Mouse (Mus musculus) left cerebral cortex, adult 9 months (tissue): ENCODE measurements around the gene Vasp.

Experiments used
- DNase-seq, 2 experiments: peaks; one replicate each; pipeline ENCODE4 v3.0.0; 2022; ENCODE audit warnings: low spot score in 2 of 2

Vasp gene

DNA sequence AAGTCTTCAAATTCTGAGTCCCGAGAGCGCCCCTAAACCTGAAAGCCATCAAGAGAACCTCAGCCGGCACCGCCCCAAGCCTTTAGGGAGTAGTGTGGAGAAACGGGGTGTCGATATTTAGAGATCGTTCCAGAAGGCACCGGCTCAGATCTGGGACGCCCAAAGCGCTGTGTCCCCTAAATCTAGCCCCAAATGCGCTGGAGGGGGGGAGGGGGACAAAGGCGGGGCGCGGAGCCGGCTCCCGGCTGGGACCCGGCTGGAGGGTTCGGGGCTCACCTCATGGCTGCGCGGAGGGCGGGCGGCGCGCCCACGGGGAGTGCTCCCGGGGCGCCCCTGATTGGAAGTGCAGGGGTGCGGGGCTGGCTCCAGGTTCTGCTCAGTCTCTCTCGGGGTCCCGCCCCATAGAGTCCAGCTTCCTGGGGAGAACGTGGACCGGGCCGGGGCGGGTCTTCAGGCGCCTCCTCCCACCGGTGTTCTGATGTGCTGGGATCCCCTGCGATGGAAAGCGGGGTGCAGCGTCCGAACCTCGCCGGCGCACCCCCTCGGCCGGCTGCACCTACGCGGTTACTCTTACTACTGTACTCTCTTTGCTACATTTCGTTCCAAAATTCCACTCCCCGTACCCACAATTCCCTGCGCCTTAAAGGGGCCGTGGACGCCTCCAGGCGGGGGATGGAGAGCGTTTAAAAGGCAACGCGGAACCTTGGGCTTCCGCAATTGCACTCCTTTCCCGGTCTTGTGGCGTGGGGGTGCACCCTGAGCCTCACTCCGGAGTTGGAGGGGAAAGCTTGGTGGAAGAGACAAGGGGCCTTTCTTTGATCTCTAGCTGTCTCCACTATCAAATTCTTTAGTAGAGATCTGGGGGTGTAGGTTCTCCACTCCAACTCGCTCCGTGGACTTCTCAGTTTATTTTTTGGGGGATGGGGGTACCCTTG, at the start of gene Vasp:
Gene Vasp, minus strand, starts transcription at position 580 of the 935 bp plus-strand sequence.
- DNase-seq = peak in 1 of 2 experiments; percentile 86

DNA sequence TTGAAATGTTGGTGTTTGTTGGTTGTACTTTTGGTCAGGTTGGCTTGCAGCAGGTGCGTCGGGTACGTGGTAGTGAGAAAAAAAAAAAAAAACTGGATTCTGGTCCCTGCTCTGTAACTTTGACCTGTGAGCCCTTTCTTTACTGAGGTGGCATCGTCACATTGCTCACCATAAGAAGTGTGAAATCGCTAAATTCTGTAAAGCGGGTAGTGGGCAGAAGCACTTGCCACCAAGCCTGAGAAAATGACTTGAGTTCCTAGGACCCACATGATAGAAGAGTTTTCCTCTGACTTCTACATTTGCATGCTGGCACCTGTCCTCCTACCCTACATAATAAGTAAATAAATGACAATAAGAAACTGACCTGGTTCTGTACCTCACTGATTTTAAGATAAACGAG, 49.0 kb upstream of the Vasp start:
- DNase-seq = no peak

DNA sequence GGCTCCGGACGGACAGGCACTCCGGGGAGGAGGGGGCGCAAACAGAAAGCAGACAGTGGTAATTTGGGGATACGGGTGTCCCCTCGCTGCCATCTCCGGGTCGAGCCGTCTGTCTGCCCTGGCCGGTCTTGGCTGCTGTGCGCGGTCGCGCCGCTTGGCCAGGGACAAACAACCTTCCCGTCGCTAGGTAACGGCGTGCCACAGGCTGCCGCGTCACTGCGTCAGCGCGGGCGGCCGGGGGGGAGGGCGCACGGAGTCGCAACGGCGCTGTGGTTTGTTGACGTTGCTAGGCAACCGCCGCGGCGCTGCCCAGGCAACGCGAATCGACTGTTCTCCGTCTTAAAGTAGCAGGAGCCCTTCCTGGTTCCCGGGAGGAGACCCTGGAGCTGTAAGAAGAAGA, 48.3 kb upstream of the Vasp start:
- DNase-seq = peak; percentile 83 to 94

DNA sequence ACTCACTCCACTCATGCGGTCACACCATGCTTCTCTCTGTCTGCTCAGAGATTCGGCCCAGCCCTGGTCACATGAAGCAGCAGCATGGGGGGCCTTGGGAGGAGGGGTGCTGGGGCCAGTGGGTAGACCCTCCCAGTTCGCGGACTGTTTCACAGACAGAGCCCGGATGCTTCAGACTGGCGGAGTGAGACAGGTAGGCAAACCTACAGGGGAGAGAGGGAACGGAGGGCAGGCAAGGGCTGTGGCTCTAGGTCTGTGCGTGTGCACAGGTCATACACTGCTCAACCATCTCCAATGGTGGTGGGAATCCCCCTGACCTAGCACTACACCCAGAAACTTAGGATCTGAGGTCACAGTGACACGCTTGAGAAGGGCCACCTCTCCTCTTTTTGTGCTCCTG, 47.8 kb upstream of the Vasp start:
- no peak for DNase-seq

DNA sequence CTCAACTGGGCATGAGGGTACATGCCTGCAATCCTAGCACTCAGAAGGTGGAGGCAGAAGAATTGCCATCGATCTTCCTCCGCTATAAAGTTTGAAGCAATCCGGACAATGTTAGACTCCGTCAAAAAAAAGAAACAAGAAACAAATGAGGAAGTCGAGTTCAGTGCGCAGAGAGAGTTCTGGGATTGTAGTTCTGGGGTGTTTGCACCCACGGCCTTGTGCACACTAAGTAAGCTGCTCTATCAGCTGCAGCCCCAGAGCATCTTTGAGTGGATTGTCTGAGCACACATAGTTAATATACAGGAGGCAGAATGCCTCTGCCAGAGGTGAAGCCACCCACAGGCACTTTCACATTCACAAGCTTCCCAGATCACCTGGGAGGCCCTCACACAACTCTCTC, 47.1 kb upstream of the Vasp start:
- no peak for DNase-seq

DNA sequence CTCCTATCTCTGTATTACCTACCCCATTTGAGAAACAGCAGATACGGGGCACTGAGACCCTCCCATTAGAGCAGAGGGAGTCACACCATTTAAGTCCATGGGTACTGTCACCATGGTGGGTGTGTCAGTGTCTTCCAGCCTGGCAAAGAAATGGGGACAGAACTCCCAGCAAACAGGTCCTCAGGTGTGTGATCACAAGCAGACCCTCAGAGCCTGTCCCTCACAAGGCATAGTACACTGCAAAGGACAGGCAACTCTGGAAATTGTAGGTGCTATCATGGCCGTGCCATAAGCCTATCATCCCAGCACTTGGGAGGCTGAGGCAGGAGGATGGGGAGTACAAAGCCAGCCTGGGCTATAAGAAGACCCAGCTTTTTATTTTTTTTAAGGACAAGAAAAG, 46.6 kb upstream of the Vasp start:
- DNase-seq = no peak

DNA sequence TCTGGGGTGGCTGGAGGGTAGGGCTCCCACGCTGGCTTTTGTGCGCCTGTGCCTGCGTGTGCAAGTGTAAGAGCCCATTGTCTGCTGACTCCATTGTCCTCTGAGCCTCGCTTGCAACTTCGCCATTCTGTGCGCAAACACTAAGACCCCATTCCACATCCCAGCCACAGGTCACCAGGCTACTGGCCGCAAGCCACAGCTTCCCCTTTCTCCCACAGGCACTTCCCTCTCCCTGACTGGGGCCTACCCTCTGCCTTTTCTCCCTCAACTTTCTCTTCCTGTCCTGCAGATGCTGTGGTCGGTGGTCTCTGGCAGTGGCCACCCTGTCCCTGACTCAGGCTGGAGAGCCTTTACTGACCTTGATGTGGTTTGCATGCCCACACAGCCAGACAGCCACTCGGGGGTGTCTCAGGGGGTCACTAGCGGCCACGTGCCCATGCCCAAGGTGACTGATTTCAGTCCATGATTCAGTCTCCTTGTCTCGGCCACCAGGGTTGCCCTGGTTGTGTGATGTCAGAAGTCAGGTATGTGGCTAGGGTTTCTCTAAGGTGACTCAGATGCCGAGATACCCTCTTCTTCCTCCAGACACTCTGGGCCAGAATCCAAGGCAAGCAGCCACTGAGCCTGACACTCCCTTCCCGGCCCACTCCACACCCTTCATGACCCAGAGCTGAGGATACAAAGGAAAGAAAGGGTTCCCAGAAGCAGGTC, 45.0 kb upstream of the Vasp start:
- DNase-seq = no peak

DNA sequence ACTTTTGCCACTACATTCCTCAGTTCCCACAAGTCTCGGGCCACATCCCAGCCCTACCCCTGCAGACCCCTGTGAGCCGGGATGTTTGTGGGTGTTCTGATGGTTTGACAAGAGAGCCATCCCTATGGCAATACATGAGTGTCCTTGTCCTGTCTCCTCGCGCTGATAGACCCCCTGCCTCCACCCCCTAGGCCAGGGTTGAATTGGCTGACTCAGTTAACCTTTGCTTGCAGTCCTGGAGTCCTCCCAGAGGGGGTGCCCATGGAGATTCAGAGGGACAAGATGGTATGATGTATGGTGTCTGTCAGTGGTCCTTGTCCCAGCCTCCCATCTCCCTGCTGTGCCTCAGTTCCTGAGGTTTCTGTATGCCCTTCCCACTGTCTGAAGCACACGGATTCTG, 42.4 kb upstream of the Vasp start:
- no peak for DNase-seq

DNA sequence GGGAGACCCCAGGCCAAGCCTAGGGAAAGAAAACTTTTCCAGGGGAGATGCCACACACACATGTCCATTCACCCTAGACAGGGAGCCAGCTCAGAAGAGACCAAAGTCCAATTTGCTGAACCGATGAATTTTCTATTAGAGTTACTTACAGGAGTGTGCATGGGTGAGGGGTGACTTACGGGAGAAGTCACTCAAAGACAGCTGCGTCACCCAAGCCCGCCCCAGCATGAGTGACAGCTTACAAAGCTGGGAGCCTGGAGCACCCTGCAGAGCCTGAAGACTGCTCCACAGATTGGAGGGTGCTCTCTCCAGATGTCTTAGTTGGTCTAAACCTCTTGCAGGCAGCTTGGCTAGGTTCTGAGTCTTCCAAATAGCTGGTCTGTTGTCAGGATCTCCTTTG, 40.4 kb upstream of the Vasp start:
- DNase-seq = no peak

DNA sequence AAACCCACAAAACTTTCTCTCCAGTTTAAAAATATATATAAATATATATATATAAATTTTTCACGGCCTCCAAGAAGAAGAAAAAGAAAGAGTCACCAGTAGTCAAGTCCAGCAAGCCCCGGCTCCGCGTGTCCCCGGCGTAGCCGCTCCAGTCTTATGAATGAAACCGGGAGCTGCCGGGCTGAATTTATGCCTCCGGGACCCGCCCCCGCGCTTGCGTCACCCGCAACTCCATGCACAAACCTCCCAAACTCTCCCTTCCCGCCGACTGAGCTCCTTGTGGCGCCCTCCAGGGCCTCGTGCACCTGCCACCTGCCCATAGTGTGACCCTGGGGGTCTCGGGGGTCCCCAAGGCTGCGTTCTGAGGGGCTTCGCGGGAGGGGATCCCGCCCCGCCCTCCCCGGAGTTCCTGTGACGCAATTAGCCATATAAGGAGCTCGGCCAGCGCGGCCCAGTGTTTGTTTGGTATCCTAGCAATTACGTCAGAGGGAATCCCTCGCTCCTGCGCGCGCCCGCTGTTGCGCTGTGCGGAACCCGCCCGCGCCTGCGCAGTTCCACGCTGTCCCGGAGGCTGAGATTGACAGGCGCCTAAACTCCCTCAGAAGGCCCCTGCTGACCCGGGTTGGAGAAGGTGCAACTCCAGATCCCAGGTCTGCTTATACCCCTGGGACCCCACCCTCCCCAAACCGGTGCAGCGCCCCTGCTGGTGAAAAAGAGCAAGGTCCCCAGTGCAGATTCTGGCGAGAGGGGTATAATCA, 38.4 kb upstream of the Vasp start, which contains the start of gene Fosb:
Gene Fosb, minus strand, starts transcription at position 168 of the 758 bp plus-strand sequence.
- peak; percentile 88 to 96 for DNase-seq

DNA sequence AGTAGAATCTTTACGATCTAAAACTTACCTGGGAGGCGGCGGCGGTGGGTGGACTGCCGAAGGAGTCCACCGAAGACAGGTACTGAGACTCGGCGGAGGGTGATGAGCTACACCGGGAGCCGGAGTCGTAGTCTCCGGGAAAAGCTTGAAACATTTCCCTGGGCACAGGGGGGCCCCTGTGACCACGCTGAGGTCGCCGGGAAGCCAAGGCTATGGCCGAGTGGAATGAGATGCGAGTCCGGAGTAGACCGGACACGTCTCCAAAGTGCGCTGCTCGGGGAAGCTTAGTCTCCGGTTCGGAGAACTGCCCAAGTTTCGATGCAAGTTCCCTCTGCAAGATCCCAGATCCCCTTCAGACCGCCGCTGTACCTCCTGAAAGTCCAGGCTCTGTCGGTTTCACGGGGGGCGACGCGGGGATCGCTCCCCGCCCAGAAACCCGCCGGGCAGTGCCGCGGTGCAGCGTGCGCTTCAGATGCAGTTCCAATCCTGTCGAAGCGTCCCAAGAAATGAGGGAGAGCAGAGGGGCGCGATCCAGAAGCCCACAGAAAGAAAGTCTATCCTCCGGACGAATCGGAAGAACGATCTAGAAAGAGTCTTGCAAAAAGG, 37.8 kb upstream of the Vasp start:
- DNase-seq = no peak

DNA sequence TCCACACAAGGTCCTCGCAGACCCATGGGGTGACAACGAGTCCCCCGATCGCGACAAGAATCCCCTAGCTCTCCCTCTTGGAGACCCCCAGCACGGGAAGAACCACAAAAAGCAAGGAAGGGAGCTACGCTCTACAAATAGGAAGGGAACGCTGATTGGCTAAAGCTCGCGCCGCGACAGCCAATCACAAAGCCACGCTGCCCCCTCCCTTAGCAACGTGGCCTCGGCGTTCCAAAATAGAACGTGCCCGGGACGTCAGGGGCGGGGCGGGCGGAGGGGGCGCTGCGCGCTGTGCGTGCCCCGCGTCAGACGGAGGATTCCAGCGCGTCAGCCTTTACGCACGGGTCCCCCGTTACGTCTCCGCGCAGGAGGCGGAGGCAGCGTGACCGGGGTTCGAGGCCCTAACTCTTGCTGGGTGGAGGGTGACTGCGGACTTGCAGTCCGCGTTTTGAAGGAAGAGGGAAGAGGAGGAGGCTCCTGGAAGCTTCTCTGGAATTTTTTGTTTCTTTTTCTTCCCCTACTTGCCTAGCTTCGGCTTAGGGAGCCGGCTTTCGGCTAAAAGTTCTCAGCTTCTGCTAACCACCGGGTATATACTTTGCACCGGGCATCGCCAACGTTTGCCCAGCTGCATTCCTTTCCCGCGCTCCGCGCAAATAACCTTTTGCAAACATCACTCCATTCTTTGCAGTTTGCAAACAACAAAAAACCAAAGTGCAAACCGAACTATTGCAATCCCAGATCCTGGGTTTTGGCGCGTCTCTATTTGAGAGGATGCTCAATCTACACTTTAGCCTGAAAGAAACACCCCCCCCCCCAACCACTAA, 37.0 kb upstream of the Vasp start:
- DNase-seq = peak; percentile 91 to 96

DNA sequence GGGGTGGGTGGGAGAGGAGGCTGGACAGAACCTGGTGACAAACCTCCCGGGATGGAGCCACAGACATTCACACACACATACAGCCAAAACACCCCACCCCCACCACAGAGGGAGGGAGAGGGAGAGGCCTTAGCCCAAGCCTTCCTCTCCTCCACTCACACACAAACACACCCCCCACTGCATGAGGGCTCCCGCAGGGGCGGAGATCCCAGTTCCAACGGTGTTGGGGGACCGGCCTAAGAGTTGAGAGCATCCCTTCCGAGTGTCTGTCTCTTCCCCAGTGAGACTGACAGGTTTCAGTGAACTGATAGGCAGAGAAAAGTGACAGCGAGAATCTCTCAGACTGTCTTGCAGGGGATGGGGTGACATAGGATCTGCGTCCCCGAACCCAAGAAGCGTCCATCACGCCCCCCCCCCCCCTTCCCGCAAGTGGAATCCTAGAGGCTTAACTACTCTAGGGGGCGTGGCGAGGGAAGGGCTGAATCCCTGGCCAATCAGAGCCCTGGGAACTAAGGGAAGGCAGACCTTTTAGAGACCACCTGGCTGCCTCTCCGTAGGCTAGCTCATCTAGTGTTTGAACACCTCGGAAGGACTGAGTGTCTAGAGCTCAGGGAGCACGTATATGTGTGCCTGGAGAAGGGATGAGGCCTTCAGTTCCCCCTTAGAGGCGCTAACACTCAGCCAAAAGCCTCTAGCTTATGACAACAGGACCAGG, 36.3 kb upstream of the Vasp start:
- peak; percentile 72 to 82 for DNase-seq

DNA sequence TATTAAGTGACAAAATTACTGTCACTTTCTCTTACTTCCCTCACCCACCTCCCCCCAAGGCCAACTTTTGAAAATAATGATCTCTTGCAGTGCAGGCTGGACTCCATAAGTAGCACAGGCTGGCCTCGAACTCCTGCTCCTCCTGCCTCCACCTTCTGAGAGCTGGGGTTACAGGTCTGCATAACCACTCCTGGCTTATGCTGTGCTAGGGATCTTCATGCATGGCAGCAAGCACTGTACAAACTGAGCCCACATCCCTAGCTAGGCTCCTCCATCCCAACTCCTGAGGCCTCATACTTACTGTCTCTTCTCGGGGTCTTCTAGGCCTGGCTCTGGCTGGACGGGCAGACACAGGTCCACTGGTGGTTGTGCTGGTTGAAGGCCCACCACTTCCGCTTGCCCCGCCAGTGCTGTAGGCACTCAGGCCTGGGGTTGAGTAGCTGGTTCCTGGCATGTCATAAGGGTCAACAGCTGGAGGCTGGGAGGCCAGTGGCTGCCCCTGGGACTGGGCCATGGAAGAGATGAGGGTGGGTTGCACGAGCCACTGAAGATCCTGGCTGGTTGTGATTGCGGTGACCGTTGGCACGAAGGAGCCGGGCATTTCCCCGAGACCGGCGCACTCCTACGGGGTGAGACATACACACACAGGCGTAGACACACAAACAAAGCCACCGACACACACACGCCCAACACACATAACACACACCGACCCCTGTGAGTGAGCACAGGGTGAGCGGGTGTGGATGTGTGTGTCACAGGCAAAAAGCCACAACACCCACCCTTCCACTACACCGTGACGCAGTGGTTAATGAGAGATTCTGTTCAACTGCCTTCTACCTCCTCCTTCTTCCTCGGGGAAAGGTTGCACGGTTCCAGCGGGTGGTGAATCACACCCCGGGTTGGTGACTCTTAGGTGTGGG, 35.5 kb upstream of the Vasp start:
- DNase-seq = no peak

DNA sequence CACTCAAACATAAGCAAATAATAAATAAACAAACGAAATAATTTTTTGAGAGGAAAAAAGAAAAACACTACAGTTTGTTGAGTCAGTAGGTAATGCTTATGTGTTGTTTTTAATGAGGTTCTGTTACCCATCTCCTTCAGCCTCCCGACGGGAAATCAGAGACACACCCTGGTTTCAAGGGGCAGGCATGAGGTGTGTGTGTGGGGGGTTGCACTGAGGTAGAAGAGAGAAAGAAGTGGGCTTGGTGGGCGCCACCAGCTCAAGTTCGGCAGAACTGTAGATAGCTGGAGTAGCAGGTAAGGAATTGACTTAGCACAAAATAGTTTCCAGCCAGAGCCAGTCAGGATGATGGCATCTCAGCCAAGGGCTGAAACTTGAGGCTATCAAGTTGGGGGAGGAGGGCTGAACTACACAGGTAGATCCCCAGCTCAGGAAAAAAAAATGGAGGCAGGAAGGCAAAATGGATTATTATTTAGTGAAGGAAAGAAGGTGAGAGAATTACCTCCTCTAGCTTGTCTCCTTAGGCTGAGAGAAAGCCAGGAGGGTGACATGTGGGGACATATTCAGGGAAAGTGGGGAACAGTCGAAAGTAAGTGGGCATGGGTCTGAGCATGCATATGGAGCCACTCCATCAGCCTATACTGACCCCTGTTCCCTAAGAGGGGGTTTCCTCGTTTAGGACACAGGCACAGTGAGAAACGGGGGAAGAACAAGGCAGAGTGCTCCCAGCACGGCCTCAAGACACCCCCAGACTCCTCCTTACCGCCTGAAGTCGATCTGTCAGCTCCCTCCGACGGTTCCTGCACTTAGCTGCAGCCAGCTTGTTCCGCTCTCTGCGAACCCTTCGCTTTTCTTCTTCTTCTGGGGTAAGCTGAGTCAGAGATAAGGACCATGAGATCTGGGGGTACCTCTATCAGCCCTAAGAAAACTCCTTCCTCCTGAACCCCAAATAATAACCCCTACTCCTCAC, 34.5 kb upstream of the Vasp start:
- DNase-seq = no peak

DNA sequence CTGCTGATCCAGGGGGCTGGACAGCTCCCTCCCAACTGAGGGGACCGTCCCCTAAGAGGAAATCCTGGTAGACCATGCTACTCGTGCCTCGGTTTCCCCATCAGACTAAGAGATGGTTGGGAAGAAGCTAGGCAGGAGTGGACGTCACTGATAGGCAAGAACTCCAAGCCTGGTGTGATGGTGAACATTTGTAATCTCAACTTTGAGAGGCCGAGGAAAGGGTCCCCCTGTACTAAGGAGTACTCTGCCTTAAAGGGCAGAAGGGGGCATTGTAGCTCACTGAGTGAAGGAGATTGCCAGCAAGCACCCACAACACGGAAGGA, 33.8 kb upstream of the Vasp start:
- no peak for DNase-seq

DNA sequence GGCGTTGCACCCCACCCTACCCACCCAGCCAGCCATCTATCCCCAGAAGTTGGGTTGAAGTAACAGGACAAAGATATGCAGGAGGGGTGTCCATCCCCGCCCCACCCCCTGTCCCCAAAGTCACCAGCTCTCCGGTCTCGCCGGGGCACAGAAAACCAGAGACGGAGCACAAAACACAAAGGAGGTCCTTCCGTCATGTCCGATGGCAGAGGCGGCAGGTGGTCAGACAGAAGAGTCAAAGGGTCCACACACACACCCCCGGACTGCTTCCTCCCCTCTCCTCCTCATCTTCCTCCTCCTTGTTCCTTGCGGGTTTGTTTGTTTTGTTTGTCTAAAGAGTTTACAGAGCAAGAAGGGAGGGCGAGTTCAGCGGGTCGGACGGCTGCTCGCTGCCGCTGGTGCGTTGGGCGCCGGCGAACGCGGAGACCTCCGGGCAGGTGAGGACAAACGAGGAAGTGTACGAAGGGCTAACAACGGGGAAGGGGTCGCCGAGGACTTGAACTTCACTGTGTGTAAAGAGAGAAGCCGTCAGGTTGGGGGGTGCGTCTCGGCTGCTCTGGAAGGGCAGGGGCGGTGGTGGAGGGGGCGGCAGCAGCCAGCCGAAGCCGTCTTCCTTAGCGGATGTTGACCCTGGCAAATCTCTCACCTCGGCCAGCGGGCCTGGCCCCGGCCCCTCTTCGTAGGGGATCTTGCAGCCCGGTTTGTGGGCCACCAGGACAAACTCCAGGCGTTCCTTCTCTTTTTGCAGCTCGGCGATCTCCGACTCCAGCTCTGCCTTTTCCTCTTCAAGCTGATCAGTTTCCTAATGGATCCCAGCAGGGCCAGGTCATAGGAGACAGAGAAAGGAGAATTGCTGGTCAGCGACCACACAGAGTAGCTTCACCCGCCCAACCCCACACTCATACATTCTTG, 33.1 kb upstream of the Vasp start:
- DNase-seq = no peak
